Mouse (Mus musculus): Measurements from ENCODE around the gene Agt.

DNA sequence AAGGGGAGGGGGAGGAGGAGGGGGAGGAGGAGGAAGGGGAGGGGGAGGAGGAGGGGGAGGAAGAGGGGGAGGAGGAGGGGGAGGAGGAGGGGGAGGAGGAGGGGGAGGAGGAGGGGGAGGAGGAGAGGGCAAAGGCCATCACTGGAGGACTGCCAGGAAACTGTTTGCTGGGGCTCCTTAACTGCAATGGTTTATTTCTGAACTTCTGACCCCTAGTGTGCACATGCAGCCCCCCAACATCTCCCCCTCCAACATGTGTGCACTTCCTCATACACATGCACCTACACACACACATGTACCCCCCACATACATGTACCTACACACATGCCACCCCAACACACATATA lies 2.9 kb upstream of the Agt start:
- TF ChIP-seq POLR2A (IDR thresholded peaks at IDR 0.05; ENCODE audit: low read depth, low read length) (no peak), CTCF (IDR thresholded peaks at IDR 0.05; ENCODE audit: extremely low read depth, insufficient read depth, insufficient read length, insufficient replicate concordance) (no peak)

Measured in spleen, adult 2 months (tissue).